Mouse (Mus musculus) brain, embryonic 14.5 days (tissue): ENCODE measurements around the gene Psmb10. TPM values are rescaled to one million over a fixed set of nuclear protein-coding genes. Genes with fewer than 3 reads are reported as not detected.

Source experiments
- DNase-seq: peaks from one replicate; pipeline ENCODE4 v3.0.0-alpha.2; 2011; ENCODE audit warnings: low read depth
- CTCF ChIP-seq: fragments of 200-500 bp; IDR thresholded peaks from 2 replicates; pipeline ENCODE4 v1.5.1; 2012; ENCODE audit warnings: inconsistent platforms, mild to moderate bottlenecking, moderate library complexity, borderline replicate concordance; ENCODE audit not compliant: insufficient read depth, insufficient read length; ENCODE audit errors: extremely low read depth
- POLR2A ChIP-seq: fragments of 200-500 bp; IDR thresholded peaks from 2 replicates; pipeline ENCODE4 v1.6.1; 2012; ENCODE audit warnings: mild to moderate bottlenecking, inconsistent platforms, borderline replicate concordance; ENCODE audit not compliant: poor library complexity, insufficient read depth, insufficient read length, severe bottlenecking; ENCODE audit errors: extremely low read depth
- polyA plus RNA-seq: library from polyadenylated mRNA; depleted of rRNA; stranded (reverse); fragments of >200 nt; gene quantifications from 2 replicates; pipeline ENCODE4 v1.2.3, GENCODE M21; 2012

Psmb10 gene
- polyA plus RNA-seq, 1 experiment, result 51.6 TPM

- TF ChIP-seq POLR2A (no peak), CTCF (no peak)
- DNase-seq, result no peak
These were observed 22.9 kb upstream of the Psmb10 start for GRCm38 (mm10) chr8:105961101-105961500.

- peak; percentile 3 for DNase-seq
- TF ChIP-seq POLR2A, result no peak
- no peak for TF ChIP-seq CTCF
These were observed 21.1 kb upstream of the Psmb10 start for GRCm38 (mm10) chr8:105959350-105959749.

- DNase-seq, result no peak
- TF ChIP-seq CTCF (no peak), POLR2A (no peak)
These were observed 19.6 kb upstream of the Psmb10 start for GRCm38 (mm10) chr8:105957813-105958212.

- no peak for DNase-seq
These were observed 18.3 kb upstream of the Psmb10 start for GRCm38 (mm10) chr8:105956556-105956955.

GRCm38 (mm10) chr8:105951057-105951659 lies 12.9 kb upstream of the Psmb10 start:
- TF ChIP-seq POLR2A, result no peak
- no peak for TF ChIP-seq CTCF
- DNase-seq, result peak; percentile 87

More at GRCm38 (mm10) chr8:105956556-105956955, 18.3 kb upstream of the Psmb10 start:
- TF ChIP-seq CTCF (no peak), POLR2A (no peak)

GRCm38 (mm10) chr8:105949350-105949749 lies 11.1 kb upstream of the Psmb10 start:
- TF ChIP-seq CTCF (no peak), POLR2A (no peak)
- peak; percentile 78 for DNase-seq

- DNase-seq, result peak; percentile 14
- TF ChIP-seq POLR2A (no peak), CTCF (no peak)
These were observed 5.1 kb upstream of the Psmb10 start, which contains the start of gene Lcat for GRCm38 (mm10) chr8:105943321-105943739. Lcat (minus strand) TSS chr8:105943382.

- TF ChIP-seq POLR2A (no peak), CTCF (no peak)
- DNase-seq, result no peak
These were observed 4.3 kb upstream of the Psmb10 start for GRCm38 (mm10) chr8:105942542-105942941.

- no peak for TF ChIP-seq POLR2A
- TF ChIP-seq CTCF, result no peak
These were observed 3.8 kb upstream of the Psmb10 start for GRCm38 (mm10) chr8:105942026-105942425.

GRCm38 (mm10) chr8:105937496-105938305 lies 543 bp downstream of the Psmb10 start:
- peak; percentile 58 for DNase-seq
- no peak for TF ChIP-seq CTCF
- no peak for TF ChIP-seq POLR2A

More at GRCm38 (mm10) chr8:105942026-105942425, 3.8 kb upstream of the Psmb10 start:
- no peak for DNase-seq

GRCm38 (mm10) chr8:105936866-105937475 lies 1.3 kb downstream of the Psmb10 start:
- DNase-seq, result peak; percentile 96
- peak; percentile 31; the same call in 1 of the 2 replicates for TF ChIP-seq POLR2A
- TF ChIP-seq CTCF, result no peak

- DNase-seq, result no peak
- TF ChIP-seq CTCF (no peak), POLR2A (no peak)
These were observed 2.2 kb downstream of the Psmb10 start for GRCm38 (mm10) chr8:105935863-105936603.
